Mouse (Mus musculus) neural tube, embryonic 15.5 days (tissue): Measurements from ENCODE around the gene Sap25. TPM values are rescaled to one million over a fixed set of nuclear protein-coding genes. Genes with fewer than 3 reads are reported as not detected.

Experiments
- ATAC-seq: fragments of 200-750 bp; cut with Nextera tagmentation; 2 replicates; pipeline ENCODE4 v1.8.0; 2017; ENCODE audit warnings: mild to moderate bottlenecking, moderate TSS enrichment, moderate library complexity; ENCODE audit not compliant: low FRiP score
- H3K27ac ChIP-seq: fragments of 300-500 bp; sonication (generic); replicated peaks from 2 replicates; pipeline ENCODE4 v1.5.1; 2015; ENCODE audit warnings: mild to moderate bottlenecking, inconsistent platforms
- H3K27me3 ChIP-seq: fragments of 300-500 bp; sonication (generic); replicated peaks from 2 replicates; pipeline ENCODE4 v1.6.1; 2015; ENCODE audit warnings: inconsistent platforms
- H3K36me3 ChIP-seq: fragments of 300-500 bp; sonication (generic); 2 replicates; pipeline ENCODE4 v1.6.1; 2015; ENCODE audit warnings: inconsistent platforms
- H3K4me1 ChIP-seq: fragments of 300-500 bp; sonication (generic); 2 replicates; pipeline ENCODE4 v1.6.1; 2015; ENCODE audit warnings: inconsistent platforms
- H3K4me2 ChIP-seq: fragments of 300-500 bp; sonication (generic); 2 replicates; pipeline ENCODE4 v1.6.1; 2015; ENCODE audit warnings: inconsistent platforms, mild to moderate bottlenecking, moderate library complexity
- H3K4me3 ChIP-seq: fragments of 300-500 bp; sonication (generic); replicated peaks from 2 replicates; pipeline ENCODE4 v1.5.1; 2015; ENCODE audit warnings: mild to moderate bottlenecking, inconsistent platforms
- H3K9ac ChIP-seq: fragments of 300-500 bp; sonication (generic); replicated peaks from 2 replicates; pipeline ENCODE4 v1.6.1; 2015; ENCODE audit warnings: mild to moderate bottlenecking, inconsistent platforms
- H3K9me3 ChIP-seq: fragments of 300-500 bp; sonication (generic); replicated peaks from 2 replicates; pipeline ENCODE4 v1.6.1; 2016; ENCODE audit warnings: inconsistent platforms
- WGBS: fragments of 180-500 bp; shearing (Covaris S2); methylation state at CpG from one replicate; pipeline ENCODE4 v1.1.7; 2015; ENCODE audit warnings: mixed read lengths; 5-methylcytosine and 5-hydroxymethylcytosine counted together
- polyA plus RNA-seq: library from polyadenylated mRNA; unstranded; fragments of >200 nt; fragmentation: Nextera tagmentation; extraction: Ambion mirVana; gene quantifications from 2 replicates; pipeline ENCODE4 v1.2.1, GENCODE M21; 2015

The Sap25 gene
- polyA plus RNA-seq, 1 experiment from 2014 or later: 5.4 TPM

GRCm38 (mm10) chr5:137629306-137629721 lies 11.8 kb upstream of the Sap25 start:
- Histone ChIP-seq H3K27me3 (no peaks in the 10 kb centered on the region), H3K9me3 (no peaks in the 10 kb centered on the region), H3K4me3 (peak overlapping the region; percentile 99), H3K4me1 (peaks cover 43% of the 10 kb centered on the region), H3K4me2 (peak overlapping the region; percentile 96), H3K27ac (peak overlapping the region; percentile 92), H3K9ac (peak overlapping the region; percentile 89), H3K36me3 (peaks cover 12% of the 10 kb centered on the region; the same call in 1 of the 2 replicates)
- peak; percentile 20; the same call in 1 of the 2 replicates for ATAC-seq
- WGBS: under 1% methylated on average over 23 of the region's 23 CpGs

- Histone ChIP-seq H3K27me3 (no peaks in the 10 kb centered on the region), H3K4me2 (peak overlapping the region; percentile 96), H3K36me3 (peaks cover 12% of the 10 kb centered on the region; the same call in 1 of the 2 replicates), H3K4me1 (peaks cover 43% of the 10 kb centered on the region), H3K9ac (peak overlapping the region; percentile 89), H3K9me3 (no peaks in the 10 kb centered on the region), H3K4me3 (peak overlapping the region; percentile 99), H3K27ac (peak overlapping the region; percentile 92)
- no peak for ATAC-seq
- 29% methylated on average over 6 of the region's 6 CpGs for WGBS
Observed at GRCm38 (mm10) chr5:137629906-137630545, 11.1 kb upstream of the Sap25 start.

- peak overlapping the region; percentile 99 for H3K4me3 ChIP-seq
- H3K4me1 ChIP-seq: peaks cover 43% of the 10 kb centered on the region
- WGBS: 33% methylated on average over 3 of the region's 3 CpGs
Observed at GRCm38 (mm10) chr5:137630602-137631001, 10.5 kb upstream of the Sap25 start.

GRCm38 (mm10) chr5:137631171-137631570 lies 10.0 kb upstream of the Sap25 start:
- peak overlapping the region; percentile 38; the same call in 1 of the 2 replicates for H3K27ac ChIP-seq
- H3K9ac ChIP-seq: peak overlapping the region; percentile 28; the same call in 1 of the 2 replicates
- peaks cover 23% of the 10 kb centered on the region for H3K36me3 ChIP-seq
- no peak overlapping the region; the same call in 1 of the 2 replicates for H3K4me3 ChIP-seq
- no peaks in the 10 kb centered on the region for H3K27me3 ChIP-seq
- peaks cover 43% of the 10 kb centered on the region for H3K4me1 ChIP-seq
- no peaks in the 10 kb centered on the region for H3K9me3 ChIP-seq
- WGBS: 63% methylated on average over 9 of the region's 9 CpGs
- H3K4me2 ChIP-seq: peak overlapping the region; percentile 96
- ATAC-seq: no peak

More at GRCm38 (mm10) chr5:137630602-137631001, 10.5 kb upstream of the Sap25 start:
- peak overlapping the region; percentile 96 for H3K4me2 ChIP-seq
- peak overlapping the region; percentile 89 for H3K9ac ChIP-seq
- no peaks in the 10 kb centered on the region for H3K27me3 ChIP-seq
- no peaks in the 10 kb centered on the region for H3K9me3 ChIP-seq
- H3K36me3 ChIP-seq: peaks cover 17% of the 10 kb centered on the region
- peak overlapping the region; percentile 60; the same call in 1 of the 2 replicates for H3K27ac ChIP-seq
- no peak for ATAC-seq

GRCm38 (mm10) chr5:137631591-137631990 lies 9.5 kb upstream of the Sap25 start:
- 69% methylated on average over 4 of the region's 4 CpGs for WGBS
- Histone ChIP-seq H3K9ac (peak overlapping the region; percentile 17; the same call in 1 of the 2 replicates), H3K9me3 (no peaks in the 10 kb centered on the region), H3K36me3 (peaks cover 26% of the 10 kb centered on the region), H3K27me3 (no peaks in the 10 kb centered on the region), H3K4me3 (no peak overlapping the region), H3K27ac (peak overlapping the region; percentile 41; the same call in 1 of the 2 replicates), H3K4me2 (peak overlapping the region; percentile 96), H3K4me1 (peaks cover 43% of the 10 kb centered on the region)
- no peak for ATAC-seq

GRCm38 (mm10) chr5:137633397-137634084 lies 7.6 kb upstream of the Sap25 start:
- Histone ChIP-seq H3K4me3 (no peak overlapping the region), H3K27me3 (no peaks in the 10 kb centered on the region), H3K36me3 (peaks cover 46% of the 10 kb centered on the region), H3K27ac (no peak overlapping the region), H3K4me1 (peaks cover 37% of the 10 kb centered on the region), H3K9ac (no peak overlapping the region; the same call in 1 of the 2 replicates), H3K9me3 (no peaks in the 10 kb centered on the region), H3K4me2 (no peak overlapping the region)
- WGBS: 82% methylated on average over 12 of the region's 12 CpGs
- ATAC-seq: no peak

GRCm38 (mm10) chr5:137639472-137639871 lies 1.7 kb upstream of the Sap25 start:
- no peak overlapping the region for H3K9ac ChIP-seq
- H3K9me3 ChIP-seq: no peaks in the 10 kb centered on the region
- H3K4me1 ChIP-seq: no peaks in the 10 kb centered on the region
- no peak overlapping the region for H3K4me2 ChIP-seq
- WGBS: 91% methylated on average over 7 of the region's 7 CpGs
- H3K36me3 ChIP-seq: peaks cover 73% of the 10 kb centered on the region
- H3K27ac ChIP-seq: no peak overlapping the region
- H3K4me3 ChIP-seq: no peak overlapping the region
- ATAC-seq: no peak
- H3K27me3 ChIP-seq: peaks cover 14% of the 10 kb centered on the region; the same call in 1 of the 2 replicates

GRCm38 (mm10) chr5:137642886-137643285 lies 1.8 kb downstream of the Sap25 start:
- H3K27me3 ChIP-seq: peaks cover 37% of the 10 kb centered on the region
- no peak overlapping the region for H3K9ac ChIP-seq
- peaks cover 11% of the 10 kb centered on the region for H3K4me1 ChIP-seq
- no peak for ATAC-seq
- no peak overlapping the region for H3K27ac ChIP-seq
- 55% methylated on average over 4 of the region's 4 CpGs for whole genome bisulfite sequencing
- H3K4me2 ChIP-seq: no peak overlapping the region
- H3K36me3 ChIP-seq: peaks cover 45% of the 10 kb centered on the region
- H3K4me3 ChIP-seq: no peak overlapping the region
- H3K9me3 ChIP-seq: no peaks in the 10 kb centered on the region

- H3K9me3 ChIP-seq: no peaks in the 10 kb centered on the region
- no peak for ATAC-seq
- H3K36me3 ChIP-seq: peaks cover 29% of the 10 kb centered on the region
- H3K4me1 ChIP-seq: peaks cover 25% of the 10 kb centered on the region
- no peak overlapping the region for H3K4me3 ChIP-seq
- H3K4me2 ChIP-seq: no peak overlapping the region
- 46% methylated on average over 19 of the region's 19 CpGs for WGBS
- peaks cover 37% of the 10 kb centered on the region for H3K27me3 ChIP-seq
- no peak overlapping the region for H3K9ac ChIP-seq
- H3K27ac ChIP-seq: no peak overlapping the region
Observed at GRCm38 (mm10) chr5:137644484-137644883, 3.4 kb downstream of the Sap25 start.

GRCm38 (mm10) chr5:137645091-137645651 lies 4.0 kb downstream of the Sap25 start:
- Histone ChIP-seq H3K4me3 (peak overlapping the region; percentile 27), H3K9me3 (no peaks in the 10 kb centered on the region), H3K36me3 (peaks cover 22% of the 10 kb centered on the region), H3K4me2 (peak overlapping the region; percentile 54), H3K9ac (no peak overlapping the region), H3K27ac (no peak overlapping the region), H3K27me3 (peaks cover 37% of the 10 kb centered on the region), H3K4me1 (peaks cover 32% of the 10 kb centered on the region)
- no peak for ATAC-seq
- 3% methylated on average over 44 of the region's 44 CpGs for WGBS

GRCm38 (mm10) chr5:137645652-137646091 lies 4.5 kb downstream of the Sap25 start, which contains the start of gene Irs3:
TSS of gene Irs3 (minus strand) at chr5:137645714.
- Histone ChIP-seq H3K9me3 (no peaks in the 10 kb centered on the region), H3K36me3 (peaks cover 17% of the 10 kb centered on the region), H3K27ac (no peak within 1 kb of the TSS), H3K9ac (no peak within 1 kb of the TSS), H3K27me3 (peaks cover 37% of the 10 kb centered on the region), H3K4me2 (peak within 1 kb of the TSS; percentile 54), H3K4me1 (peaks cover 35% of the 10 kb centered on the region), H3K4me3 (peak within 1 kb of the TSS; percentile 27)
- 13% methylated on average over 11 of the region's 11 CpGs for WGBS
- ATAC-seq: no peak
